Mouse (Mus musculus): Measurements from ENCODE around the gene Gm45062. TPM values are rescaled to one million over a fixed set of nuclear protein-coding genes. Genes with fewer than 3 reads are reported as not detected.

The Gm45062 gene
- polyA plus RNA-seq, 1 experiment from 2014 or later = 14.5 TPM

- no peak for DNase-seq (ENCODE audit: low spot score)
- Histone ChIP-seq H3K4me3 (ENCODE audit: low read depth, low read length) (no peak overlapping the region), H3K4me1 (replicated peaks; ENCODE audit: control insufficient read depth, insufficient read depth, low read length) (no peaks in the 10 kb centered on the region), H3K4me2 (replicated peaks; ENCODE audit: low read depth, low read length) (no peak overlapping the region), H3K9me3 (ENCODE audit: control insufficient read depth, low read length) (no peaks in the 10 kb centered on the region), H3K27ac (ENCODE audit: low read depth, low read length) (no peak overlapping the region), H3K9ac (ENCODE audit: low read depth, low read length) (no peak overlapping the region), H3K36me3 (ENCODE audit: control insufficient read depth, insufficient read depth, low read length) (no peaks in the 10 kb centered on the region), H3K27me3 (ENCODE audit: control insufficient read depth, insufficient read depth, low read length) (no peaks in the 10 kb centered on the region)
- ATAC-seq (ENCODE audit: low FRiP score) = no peak
- WGBS = 70% methylated on average over 5 of the region's 5 CpGs
These were observed 229.0 kb downstream of the Gm45062 start for GRCm38 (mm10) chr6:8488249-8488648.

DNA sequence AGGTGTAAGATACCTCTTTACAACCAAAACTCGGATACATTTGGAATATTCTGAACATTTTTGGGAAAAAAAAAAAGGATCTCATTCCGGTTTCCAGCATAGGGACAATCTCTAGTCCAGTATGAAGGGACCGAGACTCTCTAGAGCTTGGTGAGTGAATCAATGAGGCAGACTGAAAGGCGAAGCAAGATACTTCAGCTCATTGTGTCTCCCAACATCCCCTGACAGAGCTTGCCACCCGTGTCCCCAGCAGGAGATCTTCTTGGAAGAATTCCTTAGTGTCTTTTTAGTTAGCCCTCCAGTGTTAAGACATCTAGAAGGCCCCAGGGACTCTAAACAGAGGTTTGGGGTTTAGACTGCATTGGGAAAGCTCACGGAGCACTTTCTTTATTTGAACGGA is 230.0 kb downstream of the Gm45062 start:
- no peak for ATAC-seq (ENCODE audit: low FRiP score)
- no peak overlapping the region for H3K4me3 ChIP-seq (ENCODE audit: low read depth, low read length)
- H3K27me3 ChIP-seq (ENCODE audit: control insufficient read depth, insufficient read depth, low read length) = no peaks in the 10 kb centered on the region
- no peak for DNase-seq (ENCODE audit: low spot score)
- H3K27ac ChIP-seq (ENCODE audit: low read depth, low read length) = no peak overlapping the region
- no peak overlapping the region for H3K4me2 ChIP-seq (replicated peaks; ENCODE audit: low read depth, low read length)
- no peak overlapping the region for H3K9ac ChIP-seq (ENCODE audit: low read depth, low read length)
- H3K9me3 ChIP-seq (ENCODE audit: control insufficient read depth, low read length) = no peaks in the 10 kb centered on the region
- WGBS = 71% methylated on average over 7 of the region's 7 CpGs
- H3K36me3 ChIP-seq (ENCODE audit: control insufficient read depth, insufficient read depth, low read length) = no peaks in the 10 kb centered on the region
- no peaks in the 10 kb centered on the region for H3K4me1 ChIP-seq (replicated peaks; ENCODE audit: control insufficient read depth, insufficient read depth, low read length)

DNA sequence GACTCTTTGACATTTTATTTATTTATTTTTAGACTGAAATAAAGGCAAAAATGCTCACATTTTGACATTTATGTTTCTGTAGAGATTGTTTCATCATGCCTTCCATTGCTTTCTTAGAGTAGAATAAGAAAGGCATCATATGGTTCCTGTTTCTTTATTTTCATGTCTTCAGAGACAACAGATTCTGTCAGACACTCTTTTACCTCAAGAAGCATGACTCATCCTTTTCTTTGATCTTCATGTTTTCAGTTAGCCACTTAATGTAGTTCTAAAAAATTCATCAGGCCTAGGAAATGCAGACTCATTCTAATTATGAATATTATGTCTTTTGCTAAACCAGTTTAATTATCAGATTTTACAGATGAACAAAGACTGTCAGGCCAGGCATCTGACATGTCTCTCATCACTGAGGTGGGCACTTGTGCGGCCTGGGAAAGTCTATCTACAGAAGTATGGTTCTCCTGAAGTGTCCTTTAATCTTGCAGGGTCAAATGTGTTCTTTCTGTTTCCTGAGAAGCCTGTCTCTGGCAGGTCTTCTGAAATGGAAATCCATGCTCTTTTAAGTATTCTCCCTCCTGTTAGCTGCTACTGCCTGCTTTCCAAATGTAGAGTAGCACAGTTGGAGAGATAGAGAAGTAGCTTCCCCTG is 230.8 kb downstream of the Gm45062 start:
- no peak overlapping the region for H3K9ac ChIP-seq (ENCODE audit: low read depth, low read length)
- DNase-seq (ENCODE audit: low spot score) = no peak
- no peaks in the 10 kb centered on the region for H3K27me3 ChIP-seq (ENCODE audit: control insufficient read depth, insufficient read depth, low read length)
- no peaks in the 10 kb centered on the region for H3K4me1 ChIP-seq (replicated peaks; ENCODE audit: control insufficient read depth, insufficient read depth, low read length)
- ATAC-seq (ENCODE audit: low FRiP score) = no peak
- H3K36me3 ChIP-seq (ENCODE audit: control insufficient read depth, insufficient read depth, low read length) = no peaks in the 10 kb centered on the region
- H3K9me3 ChIP-seq (ENCODE audit: control insufficient read depth, low read length) = no peaks in the 10 kb centered on the region
- H3K4me3 ChIP-seq (ENCODE audit: low read depth, low read length) = no peak overlapping the region
- no peak overlapping the region for H3K4me2 ChIP-seq (replicated peaks; ENCODE audit: low read depth, low read length)
- H3K27ac ChIP-seq (ENCODE audit: low read depth, low read length) = no peak overlapping the region
- WGBS = 78% methylated on average over 1 of the region's 1 CpGs

DNA sequence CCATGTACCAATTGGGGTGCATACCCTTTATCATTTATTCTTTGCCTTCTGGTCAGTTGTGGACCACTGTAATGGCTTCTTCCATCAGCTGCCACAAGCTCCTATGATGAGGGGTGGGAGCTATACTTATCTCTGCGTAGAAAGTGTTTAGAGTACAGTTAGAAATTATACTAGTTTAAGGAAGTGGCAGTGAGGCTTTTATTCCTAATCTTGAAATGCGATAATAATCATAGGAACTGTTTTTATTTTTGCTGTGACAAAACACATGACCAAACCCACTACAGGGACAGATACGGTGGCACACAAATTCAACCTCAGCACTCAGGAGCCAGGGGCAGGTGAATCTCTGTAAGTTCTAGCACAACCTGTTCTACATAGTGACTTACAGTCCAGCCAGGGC is 233.0 kb downstream of the Gm45062 start:
- Histone ChIP-seq H3K9me3 (ENCODE audit: control insufficient read depth, low read length) (no peaks in the 10 kb centered on the region), H3K4me3 (ENCODE audit: low read depth, low read length) (no peak overlapping the region), H3K27ac (ENCODE audit: low read depth, low read length) (no peak overlapping the region), H3K9ac (ENCODE audit: low read depth, low read length) (no peak overlapping the region), H3K36me3 (ENCODE audit: control insufficient read depth, insufficient read depth, low read length) (no peaks in the 10 kb centered on the region), H3K27me3 (ENCODE audit: control insufficient read depth, insufficient read depth, low read length) (no peaks in the 10 kb centered on the region), H3K4me2 (replicated peaks; ENCODE audit: low read depth, low read length) (no peak overlapping the region), H3K4me1 (replicated peaks; ENCODE audit: control insufficient read depth, insufficient read depth, low read length) (no peaks in the 10 kb centered on the region)
- WGBS = 93% methylated on average over 3 of the region's 3 CpGs
- no peak for DNase-seq (ENCODE audit: low spot score)
- ATAC-seq (ENCODE audit: low FRiP score) = no peak

- H3K36me3 ChIP-seq (ENCODE audit: control insufficient read depth, insufficient read depth, low read length) = no peaks in the 10 kb centered on the region
- H3K27me3 ChIP-seq (ENCODE audit: control insufficient read depth, insufficient read depth, low read length) = no peaks in the 10 kb centered on the region
- no peak overlapping the region for H3K9ac ChIP-seq (ENCODE audit: low read depth, low read length)
- no peak overlapping the region for H3K4me3 ChIP-seq (ENCODE audit: low read depth, low read length)
- WGBS = 91% methylated on average over 5 of the region's 5 CpGs
- H3K4me1 ChIP-seq (replicated peaks; ENCODE audit: control insufficient read depth, insufficient read depth, low read length) = no peaks in the 10 kb centered on the region
- no peak overlapping the region for H3K4me2 ChIP-seq (replicated peaks; ENCODE audit: low read depth, low read length)
- H3K27ac ChIP-seq (ENCODE audit: low read depth, low read length) = no peak overlapping the region
- H3K9me3 ChIP-seq (ENCODE audit: control insufficient read depth, low read length) = no peaks in the 10 kb centered on the region
- ATAC-seq (ENCODE audit: low FRiP score) = no peak
- no peak for DNase-seq (ENCODE audit: low spot score)
These were observed 236.0 kb downstream of the Gm45062 start for GRCm38 (mm10) chr6:8495109-8495826.

DNA sequence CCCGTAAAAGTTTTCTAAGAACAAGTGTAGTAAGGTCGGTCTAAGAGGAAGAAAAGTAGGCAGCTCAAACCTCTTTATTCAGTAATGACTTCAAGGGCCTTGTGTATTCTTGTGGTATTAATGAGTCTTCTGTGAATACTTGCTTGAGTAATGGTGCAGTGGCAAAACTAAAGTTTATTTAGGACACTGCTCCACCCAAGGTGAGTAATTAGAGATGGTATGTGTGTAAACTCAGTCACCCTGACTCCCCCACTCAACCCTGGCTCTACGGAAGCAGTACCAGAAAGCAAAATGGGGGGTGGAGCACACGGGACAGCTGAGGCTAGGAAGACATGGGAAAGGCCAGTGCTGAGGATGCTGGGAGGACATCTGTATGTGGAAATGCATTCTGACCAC is 236.6 kb downstream of the Gm45062 start:
- DNase-seq (ENCODE audit: low spot score) (no peak), ATAC-seq (ENCODE audit: low FRiP score) (no peak)
- Histone ChIP-seq H3K9me3 (ENCODE audit: control insufficient read depth, low read length) (no peaks in the 10 kb centered on the region), H3K4me2 (replicated peaks; ENCODE audit: low read depth, low read length) (no peak overlapping the region), H3K4me3 (ENCODE audit: low read depth, low read length) (no peak overlapping the region), H3K4me1 (replicated peaks; ENCODE audit: control insufficient read depth, insufficient read depth, low read length) (no peaks in the 10 kb centered on the region), H3K9ac (ENCODE audit: low read depth, low read length) (no peak overlapping the region), H3K27ac (ENCODE audit: low read depth, low read length) (no peak overlapping the region), H3K27me3 (ENCODE audit: control insufficient read depth, insufficient read depth, low read length) (no peaks in the 10 kb centered on the region), H3K36me3 (ENCODE audit: control insufficient read depth, insufficient read depth, low read length) (no peaks in the 10 kb centered on the region)
- WGBS = 91% methylated on average over 4 of the region's 4 CpGs

- 78% methylated on average over 6 of the region's 6 CpGs for WGBS
- Histone ChIP-seq H3K4me2 (replicated peaks; ENCODE audit: low read depth, low read length) (no peak overlapping the region), H3K4me1 (replicated peaks; ENCODE audit: control insufficient read depth, insufficient read depth, low read length) (no peaks in the 10 kb centered on the region), H3K27ac (ENCODE audit: low read depth, low read length) (no peak overlapping the region), H3K9me3 (ENCODE audit: control insufficient read depth, low read length) (no peaks in the 10 kb centered on the region), H3K4me3 (ENCODE audit: low read depth, low read length) (no peak overlapping the region), H3K27me3 (ENCODE audit: control insufficient read depth, insufficient read depth, low read length) (no peaks in the 10 kb centered on the region), H3K36me3 (ENCODE audit: control insufficient read depth, insufficient read depth, low read length) (no peaks in the 10 kb centered on the region), H3K9ac (ENCODE audit: low read depth, low read length) (no peak overlapping the region)
- DNase-seq (ENCODE audit: low spot score) = no peak
- no peak for ATAC-seq (ENCODE audit: low FRiP score)
These were observed 238.1 kb downstream of the Gm45062 start for GRCm38 (mm10) chr6:8497234-8497867.

DNA sequence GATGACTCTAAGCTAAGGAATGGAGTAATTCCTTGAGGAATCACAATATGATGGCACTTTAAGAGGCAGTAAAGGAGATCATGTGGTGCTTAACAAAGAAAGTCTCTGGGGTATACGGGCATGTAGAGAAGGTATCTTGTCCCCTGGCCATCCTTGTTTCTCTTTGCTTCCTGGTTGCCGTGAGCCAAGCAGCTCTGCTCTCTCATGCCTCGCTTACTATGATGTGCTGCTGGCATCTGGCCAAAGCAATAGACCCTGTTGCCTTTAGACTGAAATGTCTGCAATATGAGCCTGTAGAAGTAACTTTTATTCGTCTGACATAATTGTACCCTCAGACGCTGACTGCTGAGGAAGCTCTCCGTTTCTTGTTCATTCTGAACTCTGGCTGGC is 238.6 kb downstream of the Gm45062 start:
- no peaks in the 10 kb centered on the region for H3K36me3 ChIP-seq (ENCODE audit: control insufficient read depth, insufficient read depth, low read length)
- H3K4me3 ChIP-seq (ENCODE audit: low read depth, low read length) = no peak overlapping the region
- DNase-seq (ENCODE audit: low spot score) (no peak), ATAC-seq (ENCODE audit: low FRiP score) (no peak)
- H3K4me1 ChIP-seq (replicated peaks; ENCODE audit: control insufficient read depth, insufficient read depth, low read length) = no peaks in the 10 kb centered on the region
- H3K27me3 ChIP-seq (ENCODE audit: control insufficient read depth, insufficient read depth, low read length) = no peaks in the 10 kb centered on the region
- no peak overlapping the region for H3K9ac ChIP-seq (ENCODE audit: low read depth, low read length)
- WGBS = 84% methylated on average over 6 of the region's 6 CpGs
- no peak overlapping the region for H3K4me2 ChIP-seq (replicated peaks; ENCODE audit: low read depth, low read length)
- H3K9me3 ChIP-seq (ENCODE audit: control insufficient read depth, low read length) = no peaks in the 10 kb centered on the region
- no peak overlapping the region for H3K27ac ChIP-seq (ENCODE audit: low read depth, low read length)

DNA sequence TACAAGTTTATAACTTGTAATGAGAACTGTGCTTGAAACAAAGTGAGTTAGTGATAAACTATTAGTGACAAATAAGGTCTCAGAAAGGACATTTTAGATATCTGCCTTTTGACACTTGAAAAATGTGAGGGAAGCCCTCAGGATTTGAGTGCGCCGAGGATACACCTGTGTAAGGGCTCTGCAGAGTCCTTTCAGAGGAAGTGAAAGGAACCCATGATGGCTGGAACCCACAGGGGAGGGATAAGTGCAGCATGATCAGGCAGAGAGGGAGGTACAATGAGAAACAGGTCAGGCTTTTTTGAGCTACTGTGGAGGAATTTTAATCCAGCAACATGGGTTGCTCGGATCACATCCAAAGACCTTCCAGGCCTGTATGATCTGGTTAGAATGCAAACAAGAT is 239.7 kb downstream of the Gm45062 start:
- no peak overlapping the region for H3K4me2 ChIP-seq (replicated peaks; ENCODE audit: low read depth, low read length)
- H3K4me1 ChIP-seq (replicated peaks; ENCODE audit: control insufficient read depth, insufficient read depth, low read length) = no peaks in the 10 kb centered on the region
- H3K27me3 ChIP-seq (ENCODE audit: control insufficient read depth, insufficient read depth, low read length) = no peaks in the 10 kb centered on the region
- 93% methylated on average over 3 of the region's 3 CpGs for WGBS
- no peak for ATAC-seq (ENCODE audit: low FRiP score)
- H3K36me3 ChIP-seq (ENCODE audit: control insufficient read depth, insufficient read depth, low read length) = no peaks in the 10 kb centered on the region
- DNase-seq (ENCODE audit: low spot score) = no peak
- no peak overlapping the region for H3K9ac ChIP-seq (ENCODE audit: low read depth, low read length)
- H3K27ac ChIP-seq (ENCODE audit: low read depth, low read length) = no peak overlapping the region
- H3K9me3 ChIP-seq (ENCODE audit: control insufficient read depth, low read length) = no peaks in the 10 kb centered on the region
- H3K4me3 ChIP-seq (ENCODE audit: low read depth, low read length) = no peak overlapping the region

All from hindbrain, embryonic 11.5 days (tissue).